Mouse (Mus musculus) large intestine, adult 2 months (tissue): Measurements from ENCODE around the gene Myh14. TPM values are rescaled to one million over a fixed set of nuclear protein-coding genes. Genes with fewer than 3 reads are reported as not detected.
A peak's percentile ranks its signal among the peaks of the same experiment; 100 is the strongest.

Experiments
- DNase-seq: peaks from one replicate; pipeline ENCODE4 v3.0.0-alpha.2; 2012; ENCODE audit warnings: low read depth, low spot score
- WGBS: fragments of 180-500 bp; shearing (Covaris S2); methylation state at CpG from one replicate; pipeline ENCODE4 v1.1.7; 2018; 5-methylcytosine and 5-hydroxymethylcytosine counted together
- polyA plus RNA-seq: library from polyadenylated mRNA; depleted of rRNA; stranded (reverse); fragments of >200 nt; gene quantifications from 2 replicates; pipeline ENCODE4 v1.2.3, GENCODE M21; 2012

The Myh14 gene
- polyA plus RNA-seq, 1 experiment, result 163 TPM

DNA sequence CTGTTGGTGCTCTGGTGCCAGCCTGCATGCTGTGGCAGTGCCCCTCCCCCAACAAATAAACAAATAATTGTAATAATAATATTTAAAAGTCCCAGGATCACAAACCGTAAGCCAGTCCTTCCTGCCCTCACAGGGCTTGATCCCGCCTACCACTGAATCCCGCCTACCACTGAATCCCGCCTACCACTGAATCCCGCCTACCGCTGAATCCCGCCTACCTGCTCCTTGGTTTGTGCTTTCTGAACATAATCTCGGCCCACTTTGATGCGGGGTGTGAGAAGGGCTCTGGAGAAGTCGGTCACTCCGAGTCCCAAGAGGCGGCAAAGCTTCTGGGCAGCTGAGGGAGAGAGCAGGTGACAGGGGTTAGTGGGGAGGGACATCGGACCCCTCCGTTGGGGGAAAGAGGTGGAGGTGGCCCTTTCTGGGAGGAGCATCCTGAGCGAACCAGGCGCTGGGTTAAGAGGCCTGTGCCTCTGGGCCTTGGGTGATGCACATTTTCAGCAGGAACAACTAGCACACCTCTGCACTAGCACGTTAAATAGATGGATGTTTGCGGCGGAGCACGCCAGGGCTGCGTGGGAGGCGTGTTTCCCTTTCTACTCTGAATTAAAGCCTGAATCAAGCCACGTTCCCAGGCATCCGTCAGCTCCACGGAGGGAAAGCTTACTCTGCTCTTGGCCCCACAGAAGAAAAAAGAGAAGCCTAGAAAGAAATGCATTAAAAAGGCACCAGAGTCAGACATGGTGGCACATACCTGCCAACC is 29.6 kb downstream of the Myh14 start:
- no peak for DNase-seq
- WGBS, result 63% methylated on average over 25 of the region's 25 CpGs

- 41% methylated on average over 16 of the region's 16 CpGs for WGBS
- no peak for DNase-seq
Measured at GRCm38 (mm10) chr7:44638663-44639062, 32.0 kb downstream of the Myh14 start.

DNA sequence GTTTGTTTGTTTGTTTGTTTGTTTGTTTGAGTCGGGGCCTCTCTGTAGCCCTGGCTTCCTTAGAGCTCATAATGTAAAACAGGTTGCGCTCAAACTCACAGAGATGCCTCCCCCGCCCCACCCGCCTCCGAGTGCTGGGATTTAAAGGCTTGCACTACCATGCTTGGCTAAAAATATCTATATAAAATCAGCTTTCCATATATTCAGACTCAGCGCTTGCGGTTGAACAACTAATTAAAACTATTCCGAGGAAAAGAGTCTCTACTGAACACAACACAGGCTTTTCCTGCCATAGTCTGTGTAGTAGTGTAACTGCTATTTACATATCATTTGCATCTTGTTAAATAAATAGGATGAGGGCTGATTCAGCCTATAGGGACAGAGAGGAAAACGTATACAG is 34.0 kb downstream of the Myh14 start:
- 89% methylated on average over 9 of the region's 9 CpGs for WGBS
- DNase-seq, result no peak

GRCm38 (mm10) chr7:44633407-44633806 is 37.2 kb downstream of the Myh14 start:
- no peak for DNase-seq
- WGBS, result 47% methylated on average over 15 of the region's 15 CpGs

- no peak for DNase-seq
- 60% methylated on average over 13 of the region's 13 CpGs for WGBS
Measured at GRCm38 (mm10) chr7:44632676-44633075, 38.0 kb downstream of the Myh14 start.

DNA sequence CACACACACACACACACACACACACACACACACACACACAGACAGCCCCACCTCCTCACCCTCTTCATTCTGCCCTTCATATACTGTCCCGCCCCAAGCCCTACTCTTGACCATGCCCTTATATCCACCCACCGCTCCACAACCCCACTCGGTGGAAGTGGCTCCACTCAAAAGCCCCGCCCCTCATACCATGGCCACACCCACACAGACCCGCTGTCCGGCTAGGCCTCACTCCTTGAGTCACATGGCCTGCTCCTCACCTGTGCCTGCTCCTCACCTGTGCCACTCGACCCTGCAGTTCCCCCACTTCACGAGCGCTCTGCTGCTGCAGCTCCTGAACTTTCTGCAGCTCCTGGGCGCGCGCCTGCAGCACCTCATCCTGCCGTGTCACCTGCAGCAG is 40.2 kb downstream of the Myh14 start:
- no peak for DNase-seq
- WGBS, result 69% methylated on average over 13 of the region's 13 CpGs

GRCm38 (mm10) chr7:44628402-44629034 is 42.1 kb downstream of the Myh14 start:
- no peak for DNase-seq
- WGBS, result 93% methylated on average over 15 of the region's 15 CpGs

DNA sequence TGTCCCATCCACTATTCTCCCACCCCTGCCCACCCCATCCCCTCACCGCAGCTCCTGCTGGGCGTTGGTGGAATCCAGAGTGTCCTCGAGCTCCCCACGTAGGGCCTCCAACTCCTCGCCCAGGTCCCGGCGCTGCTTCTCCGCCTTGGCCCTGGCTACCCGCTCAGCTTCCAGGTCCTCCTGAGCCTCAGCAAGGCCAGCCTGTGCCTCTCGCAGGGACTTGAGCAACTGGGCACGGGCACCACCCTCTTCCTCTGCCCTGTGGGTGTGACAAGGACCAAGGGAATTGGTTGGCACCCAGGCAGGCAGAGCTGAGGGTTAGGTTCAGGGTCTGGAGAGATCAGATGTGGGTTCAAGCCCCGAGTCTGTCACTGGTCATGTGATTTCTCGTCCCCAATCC is 43.7 kb downstream of the Myh14 start:
- no peak for DNase-seq
- 84% methylated on average over 13 of the region's 13 CpGs for WGBS

GRCm38 (mm10) chr7:44626068-44626385 is 44.6 kb downstream of the Myh14 start:
- no peak for DNase-seq
- WGBS, result 65% methylated on average over 1 of the region's 1 CpGs

- WGBS, result 91% methylated on average over 13 of the region's 13 CpGs
- no peak for DNase-seq
Measured at GRCm38 (mm10) chr7:44625241-44626067, 45.2 kb downstream of the Myh14 start.

- no peak for DNase-seq
- 82% methylated on average over 14 of the region's 14 CpGs for WGBS
Measured at GRCm38 (mm10) chr7:44624828-44625227, 45.8 kb downstream of the Myh14 start.

DNA sequence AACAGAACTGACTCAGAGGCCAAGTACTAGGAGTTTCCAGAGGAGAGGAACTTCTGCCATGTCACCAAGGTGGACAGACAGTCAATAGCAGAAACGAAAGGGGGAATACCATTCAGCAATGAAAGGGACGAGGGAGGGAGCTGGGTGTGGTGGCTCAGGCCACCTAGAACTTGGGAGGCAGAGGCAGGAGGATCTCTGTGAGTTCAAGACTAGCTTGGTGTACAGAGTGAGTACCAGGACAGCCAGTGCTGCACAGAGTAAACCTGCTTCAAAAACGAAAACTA is 46.2 kb downstream of the Myh14 start:
- no peak for DNase-seq
- 76% methylated on average over 3 of the region's 3 CpGs for WGBS

GRCm38 (mm10) chr7:44623714-44624542 is 46.7 kb downstream of the Myh14 start:
- 79% methylated on average over 18 of the region's 18 CpGs for WGBS

GRCm38 (mm10) chr7:44617059-44617458 is 53.6 kb downstream of the Myh14 start:
- no peak for DNase-seq
- WGBS, result 89% methylated on average over 3 of the region's 3 CpGs

More at GRCm38 (mm10) chr7:44623714-44624542, 46.7 kb downstream of the Myh14 start:
- no peak for DNase-seq

- WGBS, result 86% methylated on average over 14 of the region's 14 CpGs
- no peak for DNase-seq
Measured at GRCm38 (mm10) chr7:44615987-44616386, 54.7 kb downstream of the Myh14 start.

GRCm38 (mm10) chr7:44615309-44615708 is 55.3 kb downstream of the Myh14 start:
- no peak for DNase-seq
- 55% methylated on average over 10 of the region's 10 CpGs for WGBS

- WGBS, result 50% methylated on average over 20 of the region's 20 CpGs
- DNase-seq, result no peak
Measured at GRCm38 (mm10) chr7:44614041-44614688, 56.5 kb downstream of the Myh14 start.

DNA sequence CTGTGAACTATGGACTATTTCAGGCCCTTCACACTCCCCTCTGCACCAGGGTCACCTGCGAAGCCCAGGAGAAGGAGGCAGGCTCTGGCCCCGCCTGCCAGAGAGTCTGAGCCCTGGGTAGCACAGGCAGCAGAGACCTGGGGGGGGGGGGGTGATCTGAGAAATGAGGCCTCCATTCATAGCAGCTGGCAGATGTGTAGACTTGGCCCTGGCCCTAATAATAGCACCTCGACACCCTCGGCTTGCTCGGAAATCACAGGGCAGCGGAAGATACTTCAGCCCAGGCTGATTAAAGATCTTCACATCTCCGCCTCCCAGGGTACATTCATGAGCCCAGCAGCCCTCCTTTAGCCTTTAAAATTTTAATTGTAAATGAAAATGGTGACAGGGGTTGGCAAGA is 58.5 kb downstream of the Myh14 start:
- no peak for DNase-seq
- WGBS, result 83% methylated on average over 7 of the region's 7 CpGs

DNA sequence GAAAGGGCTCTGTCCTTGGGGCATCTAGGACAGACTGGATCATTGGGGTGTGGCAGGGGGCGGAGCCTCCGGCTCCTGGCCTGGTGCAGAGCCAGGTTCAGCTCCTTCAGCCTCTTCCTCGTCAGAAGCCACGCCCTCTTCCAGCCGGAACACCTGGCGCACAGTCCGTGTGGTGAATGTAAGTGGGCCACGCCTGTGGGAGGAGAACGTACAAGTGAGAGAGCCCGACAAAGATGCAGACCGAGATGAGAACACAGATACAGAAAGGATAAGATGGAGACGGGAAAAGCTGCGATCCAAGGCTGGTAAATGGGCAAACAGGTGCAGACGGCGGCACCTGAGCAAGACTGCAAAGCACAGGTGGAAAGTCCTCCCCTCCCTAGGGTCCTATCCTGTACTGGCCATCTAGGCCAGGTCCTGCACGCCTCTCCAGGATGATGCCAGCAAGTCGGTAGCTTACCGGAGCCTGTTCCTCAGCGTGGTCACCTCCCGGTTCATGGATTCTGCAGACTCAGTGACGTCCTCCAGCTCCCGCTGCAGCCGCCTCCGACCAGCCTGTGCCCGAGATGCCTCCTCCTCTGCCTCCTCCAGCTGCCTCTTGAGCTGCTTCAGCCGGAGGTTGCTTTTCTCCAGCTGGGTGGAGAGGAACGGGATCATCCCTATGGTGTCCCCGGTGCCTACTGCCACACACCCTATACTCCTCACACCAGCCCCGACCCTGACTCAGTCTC is 64.3 kb downstream of the Myh14 start:
- 18% methylated on average over 29 of the region's 29 CpGs for WGBS
- peak; percentile 87 for DNase-seq
